Mouse (Mus musculus) lung, adult 18-20 months (tissue): ENCODE data around the gene Myh7.
"Not testable (repeated sequence)": the region's sequence is repeated elsewhere in the genome, so short reads cannot be mapped to it uniquely, and the experiment has no call there.

Experiments
- DNase-seq, 2 experiments: peaks; one replicate each; pipeline ENCODE4 v3.0.0; 2022; ENCODE audit warnings: mixed read lengths in 2 of 2

The Myh7 gene

GRCm38 (mm10) chr14:54994136-54994868, at the start of gene Myh7:
TSS of gene Myh7 (minus strand) at chr14:54994626.
- no peak for DNase-seq

GRCm38 (mm10) chr14:55043694-55044093, 49.3 kb upstream of the Myh7 start:
- not testable (repeated sequence) for DNase-seq

- no peak for DNase-seq
Measured at GRCm38 (mm10) chr14:55032695-55033225, 38.3 kb upstream of the Myh7 start.

- DNase-seq, result no peak
Measured at GRCm38 (mm10) chr14:55029034-55029698, 34.7 kb upstream of the Myh7 start.

- no peak for DNase-seq
Measured at GRCm38 (mm10) chr14:55028333-55028835, 34.0 kb upstream of the Myh7 start.

GRCm38 (mm10) chr14:55027653-55028052, 33.2 kb upstream of the Myh7 start:
- no peak for DNase-seq

GRCm38 (mm10) chr14:55027251-55027650, 32.8 kb upstream of the Myh7 start:
- DNase-seq, result no peak

- no peak for DNase-seq
Measured at GRCm38 (mm10) chr14:55025527-55025926, 31.1 kb upstream of the Myh7 start.

GRCm38 (mm10) chr14:55024236-55024635, 29.8 kb upstream of the Myh7 start:
- DNase-seq, result peak; percentile 28 to 38

- DNase-seq, result no peak
Measured at GRCm38 (mm10) chr14:55023011-55023410, 28.6 kb upstream of the Myh7 start.

GRCm38 (mm10) chr14:55020394-55020793, 26.0 kb upstream of the Myh7 start:
- no peak for DNase-seq

GRCm38 (mm10) chr14:55016876-55017275, 22.4 kb upstream of the Myh7 start:
- DNase-seq, result no peak

- DNase-seq, result no peak
Measured at GRCm38 (mm10) chr14:55015767-55016111, 21.3 kb upstream of the Myh7 start.

GRCm38 (mm10) chr14:55014991-55015766, 20.8 kb upstream of the Myh7 start, which contains the start of gene Ngdn:
TSS of gene Ngdn (plus strand) at chr14:55015454.
- DNase-seq, result peak; percentile 98

- no peak for DNase-seq
Measured at GRCm38 (mm10) chr14:55014591-55014990, 20.2 kb upstream of the Myh7 start.

- DNase-seq, result no peak
Measured at GRCm38 (mm10) chr14:55011116-55011515, 16.7 kb upstream of the Myh7 start.

- DNase-seq, result no peak
Measured at GRCm38 (mm10) chr14:55008417-55008816, 14.0 kb upstream of the Myh7 start.

GRCm38 (mm10) chr14:55007120-55007908, 12.9 kb upstream of the Myh7 start:
- no peak for DNase-seq

GRCm38 (mm10) chr14:55006541-55006940, 12.1 kb upstream of the Myh7 start:
- DNase-seq, result no peak

GRCm38 (mm10) chr14:55005967-55006366, 11.5 kb upstream of the Myh7 start:
- DNase-seq, result no peak

GRCm38 (mm10) chr14:55005506-55005905, 11.1 kb upstream of the Myh7 start:
- DNase-seq, result no peak
